Mouse (Mus musculus): Measurements from ENCODE around the gene Il18rap.

The Il18rap gene

GRCm38 (mm10) chr1:40544650-40545049 is 29.5 kb downstream of the Il18rap start:
- peak; percentile 54 to 72 for DNase-seq (ENCODE audit: low spot score in 2 of 2)

- no peak for DNase-seq (ENCODE audit: low spot score in 2 of 2)
These were observed 31.5 kb downstream of the Il18rap start for GRCm38 (mm10) chr1:40546645-40547044.

- DNase-seq (ENCODE audit: low spot score in 2 of 2), result no peak
These were observed 32.0 kb downstream of the Il18rap start for GRCm38 (mm10) chr1:40547064-40547572.

GRCm38 (mm10) chr1:40547762-40548161 is 32.6 kb downstream of the Il18rap start:
- DNase-seq (ENCODE audit: low spot score in 2 of 2), result no peak

GRCm38 (mm10) chr1:40569374-40569773 is 54.2 kb downstream of the Il18rap start:
- no peak for DNase-seq (ENCODE audit: low spot score in 2 of 2)

- peak; percentile 50 to 65 for DNase-seq (ENCODE audit: low spot score in 2 of 2)
These were observed 64.6 kb downstream of the Il18rap start, which contains the start of gene Slc9a4 for GRCm38 (mm10) chr1:40579784-40580183. TSS of gene Slc9a4 (plus strand) at chr1:40580081.

- no peak for DNase-seq (ENCODE audit: low spot score in 2 of 2)
These were observed 65.1 kb downstream of the Il18rap start for GRCm38 (mm10) chr1:40580269-40580668.

- DNase-seq (ENCODE audit: low spot score in 2 of 2), result no peak
These were observed 71.6 kb downstream of the Il18rap start for GRCm38 (mm10) chr1:40586776-40587175.

- DNase-seq (ENCODE audit: low spot score in 2 of 2), result no peak
These were observed 75.8 kb downstream of the Il18rap start for GRCm38 (mm10) chr1:40590931-40591330.

GRCm38 (mm10) chr1:40597822-40598221 is 82.7 kb downstream of the Il18rap start:
- DNase-seq (ENCODE audit: low spot score in 2 of 2), result no peak

GRCm38 (mm10) chr1:40599661-40600060 is 84.5 kb downstream of the Il18rap start:
- DNase-seq (ENCODE audit: low spot score in 2 of 2), result peak in 1 of 2 experiments; percentile 43

GRCm38 (mm10) chr1:40600394-40601327 is 85.5 kb downstream of the Il18rap start:
- DNase-seq (ENCODE audit: low spot score in 2 of 2), result peak; percentile 65 to 80
